Mouse (Mus musculus) embryonic facial prominence, embryonic 14.5 days (tissue): Measurements from ENCODE around the gene Cacnb1. TPM values are rescaled to one million over a fixed set of nuclear protein-coding genes. Genes with fewer than 3 reads are reported as not detected.

Experiments
- ATAC-seq: fragments of 200-750 bp; cut with Nextera tagmentation; 2 replicates; pipeline ENCODE4 v1.8.0; 2017; ENCODE audit warnings: low read depth, moderate number of reproducible peaks, moderate TSS enrichment
- DNase-seq: peaks from one replicate; pipeline ENCODE4 v3.0.0-alpha.2; 2015; ENCODE audit warnings: low spot score
- H3K27ac ChIP-seq: fragments of 300-500 bp; sonication (generic); replicated peaks from 2 replicates; pipeline ENCODE4 v1.5.1; 2014; ENCODE audit warnings: low read depth, mild to moderate bottlenecking, low read length, moderate library complexity
- H3K27me3 ChIP-seq: fragments of 300-500 bp; sonication (generic); replicated peaks from 2 replicates; pipeline ENCODE4 v1.6.1; 2014; ENCODE audit warnings: low read length; ENCODE audit not compliant: control insufficient read depth, insufficient read depth
- H3K36me3 ChIP-seq: fragments of 300-500 bp; sonication (generic); 2 replicates; pipeline ENCODE4 v1.6.1; 2014; ENCODE audit warnings: low read length, mixed read lengths; ENCODE audit not compliant: control insufficient read depth, insufficient read depth
- H3K4me1 ChIP-seq: fragments of 300-500 bp; sonication (generic); 2 replicates; pipeline ENCODE4 v1.6.1; 2014; ENCODE audit warnings: antibody characterized with exemption, low read length; ENCODE audit not compliant: control insufficient read depth, insufficient read depth
- H3K4me2 ChIP-seq: fragments of 300-500 bp; sonication (generic); 2 replicates; pipeline ENCODE4 v1.6.1; 2014; ENCODE audit warnings: low read depth, mild to moderate bottlenecking, low read length, moderate library complexity, mixed read lengths
- H3K4me3 ChIP-seq: fragments of 300-500 bp; sonication (generic); 2 replicates; pipeline ENCODE4 v1.5.1; 2014; ENCODE audit warnings: low read depth, mild to moderate bottlenecking, low read length
- H3K9ac ChIP-seq: fragments of 300-500 bp; sonication (generic); 2 replicates; pipeline ENCODE4 v1.6.1; 2014; ENCODE audit warnings: low read depth, mild to moderate bottlenecking, low read length, moderate library complexity, mixed read lengths
- H3K9me3 ChIP-seq: fragments of 300-500 bp; sonication (generic); 2 replicates; pipeline ENCODE4 v1.6.1; 2016; ENCODE audit warnings: low read length; ENCODE audit not compliant: control insufficient read depth
- WGBS: fragments of 180-500 bp; shearing (Covaris S2); extraction: QIAGEN DNeasy Blood & Tissue Kit; methylation state at CpG from one replicate; pipeline ENCODE4 v1.1.7; 2014; 5-methylcytosine and 5-hydroxymethylcytosine counted together
- polyA plus RNA-seq: library from polyadenylated mRNA; unstranded; fragments of >200 nt; fragmentation: Nextera tagmentation; extraction: Ambion mirVana; gene quantifications from 2 replicates; pipeline ENCODE4 v1.2.1, GENCODE M21; 2014

Cacnb1 gene
- polyA plus RNA-seq, 1 experiment from 2014 or later, result 30.4 TPM

DNA sequence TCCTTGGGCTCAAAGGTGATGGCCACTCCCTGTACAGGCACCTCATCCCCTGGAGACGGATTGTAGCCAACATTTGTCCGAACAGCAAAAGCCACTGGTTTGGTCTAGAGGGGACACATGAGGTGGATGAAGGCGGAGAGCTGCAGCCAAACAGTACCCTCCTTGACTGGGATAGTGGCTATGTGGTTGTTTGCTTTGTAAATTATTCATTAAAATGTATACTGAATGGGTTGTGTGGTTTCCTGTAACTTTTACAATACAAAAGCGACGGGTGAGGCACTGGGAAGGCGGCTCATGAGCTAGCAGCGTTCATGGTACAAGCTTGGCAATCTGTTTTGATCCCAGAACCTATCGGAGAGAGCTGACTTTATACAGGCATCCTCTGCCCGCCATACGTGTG is 10.0 kb downstream of the Cacnb1 start:
- H3K27me3 ChIP-seq, result no peaks in the 10 kb centered on the region
- no peak overlapping the region for H3K27ac ChIP-seq
- H3K4me1 ChIP-seq, result no peaks in the 10 kb centered on the region
- no peak overlapping the region for H3K4me2 ChIP-seq
- H3K36me3 ChIP-seq, result peaks cover 82% of the 10 kb centered on the region
- no peak for DNase-seq
- WGBS, result 82% methylated on average over 10 of the region's 10 CpGs
- H3K9ac ChIP-seq, result no peak overlapping the region
- H3K9me3 ChIP-seq, result no peaks in the 10 kb centered on the region
- no peak overlapping the region for H3K4me3 ChIP-seq
- ATAC-seq, result no peak

DNA sequence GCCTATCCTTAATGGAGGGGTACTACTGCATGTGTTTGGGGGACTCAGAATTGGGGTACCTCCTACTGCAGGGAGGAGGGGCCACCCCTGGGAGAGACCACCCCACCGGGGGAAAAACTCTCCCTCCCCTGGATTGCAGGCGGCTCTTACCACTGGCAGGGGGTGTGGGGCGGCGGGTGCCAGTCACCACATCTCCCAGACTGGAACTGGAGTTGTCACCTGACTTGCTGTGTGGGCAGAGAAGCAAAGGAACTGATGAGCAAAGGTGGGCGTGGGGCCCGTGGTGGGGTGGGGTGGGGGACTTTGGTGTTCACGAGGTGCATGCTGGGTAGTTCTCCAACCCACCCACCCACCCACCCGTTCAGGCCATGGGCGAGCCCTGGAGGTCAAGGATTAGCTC is 11.1 kb downstream of the Cacnb1 start:
- Histone ChIP-seq H3K4me1 (no peaks in the 10 kb centered on the region), H3K36me3 (peaks cover 82% of the 10 kb centered on the region), H3K27me3 (no peaks in the 10 kb centered on the region), H3K4me2 (no peak overlapping the region), H3K9ac (no peak overlapping the region), H3K27ac (no peak overlapping the region), H3K9me3 (no peaks in the 10 kb centered on the region), H3K4me3 (no peak overlapping the region)
- no peak for ATAC-seq
- 55% methylated on average over 3 of the region's 9 CpGs for WGBS
- DNase-seq, result no peak

DNA sequence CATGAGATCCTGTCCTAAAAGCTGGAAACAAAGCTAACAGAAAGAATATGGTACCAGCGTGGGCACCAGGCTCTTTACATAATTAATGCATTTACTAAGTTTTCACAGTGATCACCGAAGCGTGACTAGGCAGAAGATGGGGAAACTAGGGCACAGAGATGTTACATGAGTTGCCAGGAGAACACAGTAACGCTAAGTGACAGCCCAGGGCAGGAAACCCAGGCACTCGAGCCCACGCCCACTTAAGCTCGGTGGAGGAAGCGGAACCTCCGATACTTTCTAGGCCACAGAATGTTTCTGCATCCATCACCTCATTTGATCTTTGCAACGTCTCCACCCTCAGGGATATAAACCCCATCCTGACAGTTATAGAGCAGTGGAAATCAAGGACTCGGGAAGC is 14.7 kb downstream of the Cacnb1 start:
- 0 out of 2 replicates have a peak, but pooled peaks cover 3% of the 10 kb centered on the region for H3K4me1 ChIP-seq
- peaks cover 80% of the 10 kb centered on the region for H3K36me3 ChIP-seq
- 79% methylated on average over 11 of the region's 11 CpGs for WGBS

DNA sequence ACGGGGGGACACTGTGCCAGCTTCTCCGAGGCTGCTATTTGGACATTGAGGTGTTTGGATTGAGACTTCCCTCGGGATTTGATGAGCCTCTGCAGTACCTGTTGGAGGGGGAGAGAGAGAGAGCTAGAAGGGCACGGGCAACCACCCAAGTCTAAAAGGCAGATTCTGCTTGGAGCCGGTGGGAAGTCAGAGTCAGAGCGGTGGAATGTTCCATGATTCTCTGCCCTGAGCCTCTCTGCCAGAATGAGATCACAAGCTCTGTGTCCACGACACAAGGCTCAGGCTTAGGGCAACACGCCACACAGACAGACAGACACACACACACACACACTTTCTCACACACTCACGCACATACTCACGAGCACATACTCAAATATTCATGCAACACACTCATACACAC is 17.1 kb downstream of the Cacnb1 start:
- no peaks in the 10 kb centered on the region for H3K9me3 ChIP-seq
- H3K4me2 ChIP-seq, result no peak overlapping the region
- 82% methylated on average over 10 of the region's 10 CpGs for WGBS
- peaks cover 72% of the 10 kb centered on the region for H3K36me3 ChIP-seq
- no peak overlapping the region for H3K4me3 ChIP-seq
- no peak for ATAC-seq
- DNase-seq, result no peak
- H3K9ac ChIP-seq, result no peak overlapping the region
- no peak overlapping the region for H3K27ac ChIP-seq
- H3K27me3 ChIP-seq, result no peaks in the 10 kb centered on the region
- H3K4me1 ChIP-seq, result 0 out of 2 replicates have a peak, but pooled peaks cover 7% of the 10 kb centered on the region

More for the DNA sequence above, 14.7 kb downstream of the Cacnb1 start:
- DNase-seq (no peak), ATAC-seq (no peak)
- Histone ChIP-seq H3K4me2 (no peak overlapping the region), H3K9me3 (no peaks in the 10 kb centered on the region), H3K9ac (no peak overlapping the region), H3K4me3 (no peak overlapping the region), H3K27ac (no peak overlapping the region), H3K27me3 (no peaks in the 10 kb centered on the region)

- no peaks in the 10 kb centered on the region for H3K27me3 ChIP-seq
- H3K27ac ChIP-seq, result no peak overlapping the region
- H3K4me2 ChIP-seq, result no peak overlapping the region
- peaks cover 67% of the 10 kb centered on the region for H3K36me3 ChIP-seq
- ATAC-seq (no peak), DNase-seq (no peak)
- 43% methylated on average over 13 of the region's 13 CpGs for WGBS
- H3K9me3 ChIP-seq, result no peaks in the 10 kb centered on the region
- 0 out of 2 replicates have a peak, but pooled peaks cover 7% of the 10 kb centered on the region for H3K4me1 ChIP-seq
- no peak overlapping the region for H3K9ac ChIP-seq
- no peak overlapping the region for H3K4me3 ChIP-seq
Measured at GRCm38 (mm10) chr11:98005076-98005475, 17.8 kb downstream of the Cacnb1 start.

- no peak overlapping the region for H3K4me2 ChIP-seq
- 0 out of 2 replicates have a peak overlapping the region, but pooled peaks have one; percentile 39 for H3K27ac ChIP-seq
- WGBS, result 64% methylated on average over 8 of the region's 8 CpGs
- DNase-seq (peak; percentile 71), ATAC-seq (no peak)
- peaks cover 58% of the 10 kb centered on the region for H3K36me3 ChIP-seq
- H3K9me3 ChIP-seq, result no peaks in the 10 kb centered on the region
- H3K27me3 ChIP-seq, result no peaks in the 10 kb centered on the region
- H3K4me3 ChIP-seq, result no peak overlapping the region
- no peak overlapping the region; the same call in 1 of the 2 replicates for H3K9ac ChIP-seq
- H3K4me1 ChIP-seq, result 0 out of 2 replicates have a peak, but pooled peaks cover 7% of the 10 kb centered on the region
Measured at GRCm38 (mm10) chr11:98004161-98004560, 18.7 kb downstream of the Cacnb1 start.

DNA sequence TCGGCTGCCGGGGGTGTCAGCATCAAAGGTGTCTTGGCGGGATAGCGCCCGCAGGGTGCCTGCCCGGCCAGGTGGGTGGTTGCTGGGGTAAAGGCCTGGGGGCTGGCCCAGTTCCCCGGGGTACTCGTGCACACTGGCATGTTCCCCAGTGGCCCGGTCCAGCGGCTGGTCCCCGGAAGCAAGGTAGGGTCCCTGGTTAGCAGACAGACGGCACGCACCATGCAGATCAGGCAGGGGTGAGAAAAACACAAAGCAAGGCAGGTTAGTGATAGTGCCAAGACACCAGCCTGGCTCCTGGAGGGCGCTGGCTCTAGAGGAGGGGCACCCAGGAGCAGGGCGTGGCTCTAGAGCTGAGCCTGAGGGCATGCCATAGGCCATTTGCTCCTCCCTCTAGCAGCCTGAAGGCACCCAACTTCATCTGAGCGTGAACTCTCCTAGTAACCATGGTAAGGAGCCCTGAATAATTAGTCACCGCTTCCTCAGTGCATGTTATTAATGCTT is 19.6 kb downstream of the Cacnb1 start:
- 0 out of 2 replicates have a peak overlapping the region, but pooled peaks have one; percentile 3 for H3K9ac ChIP-seq
- H3K4me1 ChIP-seq, result 0 out of 2 replicates have a peak, but pooled peaks cover 7% of the 10 kb centered on the region
- WGBS, result 40% methylated on average over 16 of the region's 17 CpGs
- no peak overlapping the region for H3K4me3 ChIP-seq
- ATAC-seq, result no peak
- no peak for DNase-seq
- peaks cover 49% of the 10 kb centered on the region for H3K36me3 ChIP-seq
- H3K9me3 ChIP-seq, result no peaks in the 10 kb centered on the region
- H3K27me3 ChIP-seq, result no peaks in the 10 kb centered on the region
- no peak overlapping the region for H3K4me2 ChIP-seq
- no peak overlapping the region for H3K27ac ChIP-seq

GRCm38 (mm10) chr11:98002627-98003026 is 20.2 kb downstream of the Cacnb1 start:
- Histone ChIP-seq H3K4me1 (0 out of 2 replicates have a peak, but pooled peaks cover 7% of the 10 kb centered on the region), H3K9ac (0 out of 2 replicates have a peak overlapping the region, but pooled peaks have one; percentile 3), H3K9me3 (no peaks in the 10 kb centered on the region), H3K4me3 (no peak overlapping the region), H3K36me3 (peaks cover 43% of the 10 kb centered on the region), H3K27me3 (no peaks in the 10 kb centered on the region), H3K27ac (no peak overlapping the region), H3K4me2 (no peak overlapping the region)
- DNase-seq, result peak; percentile 77
- ATAC-seq, result peak; percentile 34; the same call in 1 of the 2 replicates
- 25% methylated on average over 10 of the region's 12 CpGs for WGBS

DNA sequence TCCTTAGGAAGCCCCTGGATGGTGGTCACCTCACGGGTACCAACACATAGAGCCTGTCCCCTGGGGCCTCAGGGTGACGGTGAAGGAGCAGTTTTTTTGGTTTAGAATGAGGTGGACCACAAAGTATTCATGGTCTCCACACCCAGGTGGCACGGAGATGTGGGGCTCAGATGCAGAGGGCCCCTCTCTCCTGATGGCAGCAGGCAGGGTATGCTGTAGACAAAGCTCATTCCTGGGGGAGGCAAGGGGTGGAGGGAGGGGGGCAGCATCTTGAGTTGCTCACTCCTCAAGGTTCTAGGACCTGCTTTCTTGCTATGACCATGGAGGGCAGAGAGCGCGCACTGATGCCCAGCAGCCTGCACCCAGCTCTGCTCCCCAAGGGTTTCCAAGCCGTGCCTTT is 20.8 kb downstream of the Cacnb1 start:
- H3K9me3 ChIP-seq, result no peaks in the 10 kb centered on the region
- DNase-seq, result no peak
- H3K9ac ChIP-seq, result no peak overlapping the region
- ATAC-seq, result no peak
- H3K4me3 ChIP-seq, result no peak overlapping the region
- no peaks in the 10 kb centered on the region for H3K27me3 ChIP-seq
- peaks cover 37% of the 10 kb centered on the region for H3K36me3 ChIP-seq
- 56% methylated on average over 6 of the region's 6 CpGs for WGBS
- H3K27ac ChIP-seq, result no peak overlapping the region
- no peak overlapping the region for H3K4me2 ChIP-seq
- 0 out of 2 replicates have a peak, but pooled peaks cover 7% of the 10 kb centered on the region for H3K4me1 ChIP-seq
